Mouse (Mus musculus) lung, adult 2 months (tissue): ENCODE measurements around the gene Med7.
"Not testable (repeated sequence)": the region's sequence is repeated elsewhere in the genome, so short reads cannot be mapped to it uniquely, and the experiment has no call there.

Experiments
- CTCF ChIP-seq: fragments of 200-500 bp; IDR thresholded peaks from 2 replicates; pipeline ENCODE4 v1.5.1; 2011; ENCODE audit warnings: mild to moderate bottlenecking, low read length, control low read depth; ENCODE audit not compliant: insufficient read depth
- POLR2A ChIP-seq: fragments of 200-500 bp; IDR thresholded peaks from 2 replicates; pipeline ENCODE4 v1.6.1; 2011; ENCODE audit warnings: low read depth, mild to moderate bottlenecking, control low read depth, low read length, borderline replicate concordance; ENCODE audit errors: extremely low read depth

- not testable (repeated sequence) for TF ChIP-seq CTCF, POLR2A
Measured at GRCm38 (mm10) chr11:46428131-46428530, 8.6 kb upstream of the Med7 start.
